Mouse (Mus musculus) layer of hippocampus, adult 8-10 months (tissue): Measurements from ENCODE around the gene Kctd5. TPM values are rescaled to one million over a fixed set of nuclear protein-coding genes. Genes with fewer than 3 reads are reported as not detected.

Experiments used
- microRNA-seq, 2 experiments: library from miRNA; unstranded; fragments of <30 nt; microRNA quantifications; one replicate each; pipeline ENCODE4 v1.2.0; 2022
- total RNA-seq, 4 experiments: library from RNA; stranded (reverse); gene quantifications; 2 replicates each; pipeline ENCODE4 v1.2.4; 2022

The Kctd5 gene
- total RNA-seq, 4 experiments from 2014 or later = 24.5 to 28.2 (median 24.8) TPM

Small RNA genes within 50 kb of the gene (microRNA-seq; reads per million reads assigned to microRNA genes)
- gene Gm27700 = 0 reads per million in 2 experiments

Other genes with a start within 250 kb of the Kctd5 start
- 100 to 1,000 TPM; 314 to 381 (median 345) TPM for gene Elob, start 244.3 kb downstream of the Kctd5 start, total RNA-seq
- under 1 TPM in 1 of 4 experiments, not detected in 3; 0.38 TPM for gene Prss33, start 237.4 kb downstream of the Kctd5 start, total RNA-seq
- not detected for gene Prss32, start 229.6 kb downstream of the Kctd5 start, total RNA-seq
- gene Prss41, start 229.3 kb downstream of the Kctd5 start, total RNA-seq = 1 to 10 TPM; 1.8 to 2.3 (median 2.0) TPM
- gene Prss21, start 205.4 kb downstream of the Kctd5 start, total RNA-seq = not detected
- not detected for gene Dcpp1, start 192.6 kb downstream of the Kctd5 start, total RNA-seq
- gene Dcpp2, start 192.6 kb downstream of the Kctd5 start, total RNA-seq = not detected
- not detected for gene Dcpp3, start 156.0 kb downstream of the Kctd5 start, total RNA-seq
- not detected for gene Sbp, start 131.8 kb downstream of the Kctd5 start, total RNA-seq
- gene Sbpl, start 118.2 kb downstream of the Kctd5 start, total RNA-seq = not detected
- gene Prss30, start 92.9 kb downstream of the Kctd5 start, total RNA-seq = under 1 TPM in 1 of 4 experiments, not detected in 3; 0.45 TPM
- gene Prss22, start 75.4 kb downstream of the Kctd5 start, total RNA-seq = under 1 TPM in 1 of 4 experiments, not detected in 3; 0.33 TPM
- not detected for gene Prss27, start 35.3 kb downstream of the Kctd5 start, total RNA-seq
- gene Pdpk1, start 77.4 kb upstream of the Kctd5 start, total RNA-seq = 100 to 1,000 TPM in 3 of 4 experiments, 10 to 100 TPM in 1; 95.3 to 124 (median 108) TPM
- gene Amdhd2, start 90.3 kb upstream of the Kctd5 start, total RNA-seq = 10 to 100 TPM; 35.7 to 55.8 (median 40.5) TPM
- gene Atp6v0c, start 96.2 kb upstream of the Kctd5 start, total RNA-seq = 1,000 to 10,000 TPM in 3 of 4 experiments, 100 to 1,000 TPM in 1; 996 to 1,139 (median 1,074) TPM
- gene Tbc1d24, start 132.1 kb upstream of the Kctd5 start, total RNA-seq = 10 to 100 TPM; 60.0 to 71.5 (median 64.0) TPM
- 10 to 100 TPM in 1 of 4 experiments, 1 to 10 TPM in 3; 8.6 to 10.1 (median 9.3) TPM for gene Ntn3, start 136.0 kb upstream of the Kctd5 start, total RNA-seq
- 10 to 100 TPM in 2 of 4 experiments, 1 to 10 TPM in 2; 8.7 to 11.4 (median 10.0) TPM for gene Tedc2, start 147.4 kb upstream of the Kctd5 start, total RNA-seq
- 1 to 10 TPM; 5.1 to 8.0 (median 7.5) TPM for gene Ccnf, start 178.0 kb upstream of the Kctd5 start, total RNA-seq